Mouse (Mus musculus) kidney, adult 2 months (tissue): Measurements from ENCODE around the gene Chst4.

Experiments
- CTCF ChIP-seq: fragments of 200-500 bp; conservative IDR thresholded peaks from 2 replicates; pipeline ENCODE4 v1.5.1; 2011; ENCODE audit warnings: low read depth, mild to moderate bottlenecking, control low read depth, low read length, moderate library complexity, mixed read lengths; ENCODE audit not compliant: insufficient read depth, insufficient read length
- POLR2A ChIP-seq: fragments of 200-500 bp; IDR thresholded peaks from one replicate; pipeline ENCODE4 v1.6.1; 2011; ENCODE audit warnings: low read depth, low read length, control low read depth

- TF ChIP-seq POLR2A: no peak
- TF ChIP-seq CTCF: no peak
Measured at GRCm38 (mm10) chr8:110064161-110064560, 24.6 kb upstream of the Chst4 start.
